Mouse (Mus musculus) left cerebral cortex, adult 9 months (tissue): ENCODE results near the gene Kcnip1.

ENCODE experiments used
- DNase-seq, 2 experiments: peaks; one replicate each; pipeline ENCODE4 v3.0.0; 2022; ENCODE audit warnings: low spot score in 2 of 2

The Kcnip1 gene

GRCm38 (mm10) chr11:33668376-33668775, 324.6 kb downstream of the Kcnip1 start:
- DNase-seq, result no peak

- no peak for DNase-seq
These were observed 329.4 kb downstream of the Kcnip1 start for GRCm38 (mm10) chr11:33663599-33663998.

GRCm38 (mm10) chr11:33660016-33660913, 332.7 kb downstream of the Kcnip1 start:
- DNase-seq, result no peak

GRCm38 (mm10) chr11:33655861-33656593, 336.9 kb downstream of the Kcnip1 start:
- no peak for DNase-seq

GRCm38 (mm10) chr11:33655221-33655620, 337.7 kb downstream of the Kcnip1 start:
- no peak for DNase-seq

- no peak for DNase-seq
These were observed 338.5 kb downstream of the Kcnip1 start for GRCm38 (mm10) chr11:33654485-33654884.

GRCm38 (mm10) chr11:33649358-33649757, 343.6 kb downstream of the Kcnip1 start:
- no peak for DNase-seq

GRCm38 (mm10) chr11:33637107-33637506, 355.8 kb downstream of the Kcnip1 start:
- DNase-seq, result no peak

- peak; percentile 3 to 44 for DNase-seq
These were observed 365.7 kb downstream of the Kcnip1 start for GRCm38 (mm10) chr11:33627136-33627742.

GRCm38 (mm10) chr11:33614218-33614617, 378.7 kb downstream of the Kcnip1 start:
- DNase-seq, result peak in 1 of 2 experiments; percentile 82

GRCm38 (mm10) chr11:33607784-33608183, 385.2 kb downstream of the Kcnip1 start:
- no peak for DNase-seq

- DNase-seq, result no peak
These were observed 389.8 kb downstream of the Kcnip1 start for GRCm38 (mm10) chr11:33603174-33603573.

- DNase-seq, result no peak
These were observed 394.0 kb downstream of the Kcnip1 start, which contains the start of gene D130052B06Rik for GRCm38 (mm10) chr11:33598986-33599385. Gene D130052B06Rik (plus strand): TSS chr11:33599302.

- no peak for DNase-seq
These were observed 396.3 kb downstream of the Kcnip1 start for GRCm38 (mm10) chr11:33596655-33597054.

GRCm38 (mm10) chr11:33592826-33593225, 400.1 kb downstream of the Kcnip1 start:
- DNase-seq, result no peak

- DNase-seq, result no peak
These were observed 402.2 kb downstream of the Kcnip1 start for GRCm38 (mm10) chr11:33590771-33591170.

- no peak for DNase-seq
These were observed 406.3 kb downstream of the Kcnip1 start for GRCm38 (mm10) chr11:33586614-33587013.

GRCm38 (mm10) chr11:33579621-33580020, 413.3 kb downstream of the Kcnip1 start:
- DNase-seq, result no peak
